Mouse (Mus musculus) c-Kit-positive CD71-negative TER-119-negative erythroid progenitor cells, embryonic 14.5 days (primary cell): ENCODE measurements around the gene Pitpna.
"Not testable (repeated sequence)": the region's sequence is repeated elsewhere in the genome, so short reads cannot be mapped to it uniquely, and the experiment has no call there.

Experiments used
- DNase-seq: peaks from one replicate; pipeline ENCODE4 v3.0.0-alpha.2; 2013; ENCODE audit warnings: low read depth

Gene Pitpna

GRCm38 (mm10) chr11:75588285-75588941 lies 516 bp downstream of the Pitpna start:
- DNase-seq, result no peak

GRCm38 (mm10) chr11:75592612-75593011 lies 4.7 kb downstream of the Pitpna start:
- no peak for DNase-seq

- no peak for DNase-seq
Observed at GRCm38 (mm10) chr11:75594431-75594830, 6.5 kb downstream of the Pitpna start.

- no peak for DNase-seq
Observed at GRCm38 (mm10) chr11:75595404-75595803, 7.5 kb downstream of the Pitpna start.

- DNase-seq, result no peak
Observed at GRCm38 (mm10) chr11:75595816-75596215, 7.9 kb downstream of the Pitpna start.

GRCm38 (mm10) chr11:75596726-75597255 lies 8.9 kb downstream of the Pitpna start:
- DNase-seq, result no peak

GRCm38 (mm10) chr11:75598004-75598403 lies 10.1 kb downstream of the Pitpna start:
- no peak for DNase-seq

DNA sequence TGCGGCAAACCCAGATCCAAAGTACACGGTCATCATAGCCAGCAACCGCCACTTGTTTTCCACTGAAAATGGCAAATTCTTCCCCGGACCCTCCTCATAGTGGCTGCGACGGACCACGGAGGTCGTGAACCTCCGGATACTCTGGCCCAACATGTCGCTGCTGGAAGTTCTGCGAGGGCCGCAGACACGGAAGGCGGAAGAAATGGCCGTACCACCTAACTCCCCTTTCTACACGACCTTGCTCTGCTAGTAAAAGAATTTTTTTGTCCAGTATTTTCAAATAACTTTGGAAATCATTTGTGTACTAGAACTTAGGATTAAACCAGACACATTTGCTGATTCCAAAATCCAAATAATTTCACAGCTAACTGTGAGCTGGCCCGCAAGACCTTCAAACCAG lies 11.9 kb downstream of the Pitpna start:
- not testable (repeated sequence) for DNase-seq

GRCm38 (mm10) chr11:75604826-75605225 lies 16.9 kb downstream of the Pitpna start:
- no peak for DNase-seq

GRCm38 (mm10) chr11:75605318-75605717 lies 17.4 kb downstream of the Pitpna start:
- DNase-seq, result no peak

GRCm38 (mm10) chr11:75608776-75609175 lies 20.9 kb downstream of the Pitpna start:
- no peak for DNase-seq

DNA sequence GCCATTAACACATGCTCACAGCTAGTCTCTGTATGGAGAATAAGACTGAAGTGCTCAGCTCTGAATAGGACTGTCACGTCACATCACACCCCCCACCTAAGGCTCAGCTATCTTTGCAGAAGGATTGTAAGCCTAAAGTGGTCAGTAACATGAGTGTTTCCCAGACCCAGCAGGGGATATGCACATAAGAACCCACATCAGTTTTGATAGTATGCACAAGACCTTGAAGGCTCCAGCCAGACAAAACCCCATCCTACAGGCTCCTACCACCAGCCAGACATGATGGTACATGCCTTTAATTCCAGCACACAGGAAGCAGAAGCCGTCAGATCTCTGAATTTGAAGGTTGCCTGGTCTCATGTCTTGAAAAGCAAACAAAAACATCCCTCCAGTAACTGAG lies 22.1 kb downstream of the Pitpna start:
- DNase-seq, result no peak

GRCm38 (mm10) chr11:75614769-75615168 lies 26.9 kb downstream of the Pitpna start:
- DNase-seq, result no peak

GRCm38 (mm10) chr11:75615556-75615955 lies 27.7 kb downstream of the Pitpna start:
- DNase-seq, result no peak

DNA sequence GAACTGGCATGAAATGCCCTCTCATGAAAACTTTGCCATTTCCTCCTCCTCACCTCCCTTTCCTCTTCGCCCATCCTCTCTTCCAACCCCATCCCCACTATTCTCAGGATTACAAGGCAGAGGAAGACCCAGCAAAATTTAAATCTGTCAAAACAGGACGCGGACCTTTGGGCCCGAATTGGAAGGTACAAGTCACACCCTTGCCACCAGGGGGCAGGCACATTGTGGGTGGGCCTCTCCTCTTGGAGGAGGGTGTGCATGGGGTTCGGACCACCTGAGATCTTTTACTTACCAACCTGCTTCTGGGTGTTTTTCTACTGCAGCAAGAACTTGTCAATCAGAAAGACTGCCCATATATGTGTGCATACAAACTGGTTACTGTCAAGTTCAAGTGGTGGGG lies 31.2 kb downstream of the Pitpna start:
- no peak for DNase-seq

DNA sequence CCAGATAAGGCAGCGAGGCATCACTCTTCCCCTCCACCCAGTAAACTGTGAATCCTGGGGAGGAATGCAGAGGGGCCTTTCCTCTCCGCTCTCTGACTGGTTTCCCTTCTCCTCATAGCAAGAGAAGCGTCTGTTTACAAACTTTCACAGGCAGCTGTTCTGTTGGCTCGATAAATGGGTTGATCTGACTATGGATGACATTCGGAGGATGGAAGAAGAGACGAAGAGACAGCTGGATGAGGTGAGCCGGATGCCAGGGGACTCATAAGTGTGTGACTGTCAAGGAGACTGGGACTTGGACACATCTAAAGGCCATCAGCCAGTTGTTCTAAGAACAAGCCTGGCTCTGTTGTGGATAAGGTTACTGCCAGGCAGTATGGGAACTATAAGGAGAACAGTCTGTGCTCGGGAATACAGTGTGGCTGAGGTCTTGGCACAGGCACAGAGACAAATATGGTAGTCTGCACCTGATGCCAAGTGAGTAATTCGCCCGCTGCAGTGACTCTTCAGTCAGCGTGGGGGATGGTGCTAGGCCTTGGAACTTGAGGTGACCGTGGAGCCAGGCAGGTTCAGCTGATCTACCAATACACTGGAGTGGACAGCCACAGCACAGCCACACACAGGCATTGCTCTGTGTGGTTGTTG lies 32.4 kb downstream of the Pitpna start:
- no peak for DNase-seq

- no peak for DNase-seq
Observed at GRCm38 (mm10) chr11:75621426-75621825, 33.5 kb downstream of the Pitpna start.

GRCm38 (mm10) chr11:75622588-75623329 lies 34.9 kb downstream of the Pitpna start:
- no peak for DNase-seq

GRCm38 (mm10) chr11:75624102-75624554 lies 36.2 kb downstream of the Pitpna start:
- no peak for DNase-seq

GRCm38 (mm10) chr11:75625820-75626219 lies 37.9 kb downstream of the Pitpna start:
- DNase-seq, result no peak

DNA sequence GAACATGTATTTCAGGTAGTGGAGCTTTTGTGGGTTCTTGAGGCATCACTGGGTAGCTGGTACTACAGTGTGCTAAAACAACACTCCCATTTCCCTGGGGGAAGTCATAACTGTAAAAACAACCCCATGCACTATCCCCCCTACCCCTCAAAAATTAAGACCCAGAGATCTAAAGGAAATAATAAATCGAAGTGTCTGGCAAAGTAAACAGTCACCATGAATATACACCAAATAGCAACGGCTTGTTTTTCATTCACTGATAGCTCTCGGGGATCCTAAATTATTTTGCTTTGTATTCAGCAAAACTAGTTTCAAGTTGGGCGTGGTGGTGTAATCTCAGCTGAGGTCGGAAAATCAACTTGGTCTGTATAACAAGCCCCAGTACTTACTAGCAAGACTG lies 42.2 kb downstream of the Pitpna start:
- DNase-seq, result no peak

DNA sequence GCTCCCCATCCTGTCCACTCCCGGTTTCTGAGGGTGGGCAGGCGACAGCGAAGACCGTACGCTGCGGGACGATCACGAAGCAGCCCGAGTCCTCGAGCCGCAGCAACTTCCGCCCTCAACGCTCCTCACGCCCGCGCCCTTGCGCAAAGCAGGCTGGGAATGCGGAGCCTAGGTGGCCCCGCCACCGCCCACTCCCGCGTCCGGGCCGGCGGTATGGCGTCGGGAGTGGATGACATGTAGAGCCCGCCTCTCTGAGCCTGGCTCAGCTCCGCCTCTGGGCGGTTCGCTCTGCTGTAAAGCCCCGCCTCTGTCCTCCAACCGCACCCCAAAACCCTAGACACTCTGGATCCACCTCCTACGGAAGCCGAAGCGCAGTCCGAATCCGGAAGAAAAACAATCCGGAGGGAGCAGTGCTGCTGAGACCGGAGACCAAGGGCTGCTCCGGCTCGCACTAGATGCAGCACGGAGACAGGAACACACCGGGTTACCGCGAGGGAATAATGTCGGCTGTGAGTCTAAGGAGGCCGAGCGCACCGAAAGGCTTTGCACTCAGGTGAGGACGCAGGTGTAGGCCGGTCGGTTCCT lies 42.8 kb downstream of the Pitpna start, which contains the start of gene Inpp5k:
Gene Inpp5k, plus strand, starts transcription at position 344 of the 585 bp plus-strand sequence.
- DNase-seq, result peak; percentile 95
